Mouse (Mus musculus): ENCODE data around the gene Camk1d. TPM values are rescaled to one million over a fixed set of nuclear protein-coding genes. Genes with fewer than 3 reads are reported as not detected.

Gene Camk1d
- polyA plus RNA-seq, 2 experiments = 0.63 to 0.83 TPM

- H3K4me1 ChIP-seq (replicated peaks; ENCODE audit: control insufficient read depth in 2 of 2, insufficient read depth in 2 of 2, low read length in 1 of 2) = peaks cover 0 to 15% of the 10 kb centered on the region in 2 experiments; a peak in 2 of 4 replicates
- H3K4me2 ChIP-seq (ENCODE audit: low read depth) = no peak overlapping the region
- H3K9ac ChIP-seq (replicated peaks) = no peak overlapping the region
- H3K9me3 ChIP-seq (ENCODE audit: control insufficient read depth, low read length) = no peaks in the 10 kb centered on the region
- 68% methylated on average over 5 of the region's 5 CpGs for WGBS (ENCODE audit: insufficient replicate concordance)
- ATAC-seq (ENCODE audit: insufficient read depth) (no peak), DNase-seq (ENCODE audit: low read depth in 3 of 3, low spot score in 3 of 3) (no peak)
- no peak overlapping the region for H3K4me3 ChIP-seq (ENCODE audit: insufficient read depth in 1 of 2, low read depth in 2 of 2, low read length in 2 of 2)
- H3K27ac ChIP-seq = no peak overlapping the region
- TF ChIP-seq CTCF (IDR thresholded peaks at IDR 0.05; ENCODE audit: low read depth) = no peak
- no peak for TF ChIP-seq EP300 (IDR thresholded peaks at IDR 0.05; ENCODE audit: low read depth)
- H3K27me3 ChIP-seq (ENCODE audit: control insufficient read depth, insufficient read depth, low read length) = no peaks in the 10 kb centered on the region
- H3K36me3 ChIP-seq (replicated peaks; ENCODE audit: control insufficient read depth, insufficient read depth, low read depth) = no peaks in the 10 kb centered on the region
Observed at GRCm38 (mm10) chr2:5598533-5598932, 115.8 kb downstream of the Camk1d start.

- Histone ChIP-seq H3K27me3 (ENCODE audit: control insufficient read depth, insufficient read depth, low read length) (no peaks in the 10 kb centered on the region), H3K36me3 (replicated peaks; ENCODE audit: control insufficient read depth, insufficient read depth, low read depth) (no peaks in the 10 kb centered on the region), H3K4me2 (ENCODE audit: low read depth) (no peak overlapping the region), H3K9me3 (ENCODE audit: control insufficient read depth, low read length) (no peaks in the 10 kb centered on the region), H3K4me1 (replicated peaks; ENCODE audit: control insufficient read depth in 2 of 2, insufficient read depth in 2 of 2, low read length in 1 of 2) (peaks cover 0 to 15% of the 10 kb centered on the region in 2 experiments; a peak in 2 of 4 replicates), H3K9ac (replicated peaks) (no peak overlapping the region), H3K4me3 (ENCODE audit: insufficient read depth in 1 of 2, low read depth in 2 of 2, low read length in 2 of 2) (no peak overlapping the region), H3K27ac (no peak overlapping the region)
- WGBS (ENCODE audit: insufficient replicate concordance) = 12% methylated on average over 12 of the region's 12 CpGs
- no peak for TF ChIP-seq CTCF (IDR thresholded peaks at IDR 0.05; ENCODE audit: low read depth)
- ATAC-seq (ENCODE audit: insufficient read depth) (no peak), DNase-seq (ENCODE audit: low read depth in 3 of 3, low spot score in 3 of 3) (no peak)
Observed at GRCm38 (mm10) chr2:5596882-5597281, 117.4 kb downstream of the Camk1d start.

GRCm38 (mm10) chr2:5595356-5596191 lies 118.7 kb downstream of the Camk1d start:
- Histone ChIP-seq H3K4me1 (replicated peaks; ENCODE audit: control insufficient read depth in 2 of 2, insufficient read depth in 2 of 2, low read length in 1 of 2) (peaks cover 0 to 10% of the 10 kb centered on the region in 2 experiments; a peak in 2 of 4 replicates), H3K4me2 (ENCODE audit: low read depth) (no peak overlapping the region), H3K9ac (replicated peaks) (no peak overlapping the region), H3K36me3 (replicated peaks; ENCODE audit: control insufficient read depth, insufficient read depth, low read depth) (no peaks in the 10 kb centered on the region), H3K27ac (no peak overlapping the region), H3K9me3 (ENCODE audit: control insufficient read depth, low read length) (no peaks in the 10 kb centered on the region), H3K27me3 (ENCODE audit: control insufficient read depth, insufficient read depth, low read length) (no peaks in the 10 kb centered on the region), H3K4me3 (ENCODE audit: insufficient read depth in 1 of 2, low read depth in 2 of 2, low read length in 2 of 2) (no peak overlapping the region)
- no peak for TF ChIP-seq EP300 (IDR thresholded peaks at IDR 0.05; ENCODE audit: low read depth)
- no peak for TF ChIP-seq CTCF (IDR thresholded peaks at IDR 0.05; ENCODE audit: low read depth)
- WGBS (ENCODE audit: insufficient replicate concordance) = 68% methylated on average over 8 of the region's 8 CpGs
- no peak for ATAC-seq (ENCODE audit: insufficient read depth)
- no peak for DNase-seq (ENCODE audit: low read depth in 3 of 3, low spot score in 3 of 3)

- no peak overlapping the region for H3K4me2 ChIP-seq (ENCODE audit: low read depth)
- 40% methylated on average over 6 of the region's 6 CpGs for WGBS (ENCODE audit: insufficient replicate concordance)
- no peaks in the 10 kb centered on the region for H3K9me3 ChIP-seq (ENCODE audit: control insufficient read depth, low read length)
- H3K4me3 ChIP-seq (ENCODE audit: insufficient read depth in 1 of 2, low read depth in 2 of 2, low read length in 2 of 2) = no peak overlapping the region
- no peaks in the 10 kb centered on the region; a peak in 1 of 4 replicates for H3K4me1 ChIP-seq (replicated peaks; ENCODE audit: control insufficient read depth in 2 of 2, insufficient read depth in 2 of 2, low read length in 1 of 2)
- no peaks in the 10 kb centered on the region for H3K36me3 ChIP-seq (replicated peaks; ENCODE audit: control insufficient read depth, insufficient read depth, low read depth)
- no peak overlapping the region for H3K9ac ChIP-seq (replicated peaks)
- H3K27me3 ChIP-seq (ENCODE audit: control insufficient read depth, insufficient read depth, low read length) = no peaks in the 10 kb centered on the region
- no peak for ATAC-seq (ENCODE audit: insufficient read depth)
- no peak for DNase-seq (ENCODE audit: low read depth in 3 of 3, low spot score in 3 of 3)
- no peak overlapping the region for H3K27ac ChIP-seq
- TF ChIP-seq EP300 (IDR thresholded peaks at IDR 0.05; ENCODE audit: low read depth) (no peak), CTCF (IDR thresholded peaks at IDR 0.05; ENCODE audit: low read depth) (no peak)
Observed at GRCm38 (mm10) chr2:5592461-5593136, 121.7 kb downstream of the Camk1d start.

- H3K9me3 ChIP-seq (ENCODE audit: control insufficient read depth, low read length) = no peaks in the 10 kb centered on the region
- H3K4me1 ChIP-seq (replicated peaks; ENCODE audit: control insufficient read depth in 2 of 2, insufficient read depth in 2 of 2, low read length in 1 of 2) = no peaks in the 10 kb centered on the region
- H3K9ac ChIP-seq (replicated peaks) = no peak overlapping the region
- H3K27ac ChIP-seq = no peak overlapping the region
- H3K27me3 ChIP-seq (ENCODE audit: control insufficient read depth, insufficient read depth, low read length) = no peaks in the 10 kb centered on the region
- H3K4me3 ChIP-seq (ENCODE audit: insufficient read depth in 1 of 2, low read depth in 2 of 2, low read length in 2 of 2) = no peak overlapping the region
- no peak for TF ChIP-seq EP300 (IDR thresholded peaks at IDR 0.05; ENCODE audit: low read depth)
- TF ChIP-seq CTCF (IDR thresholded peaks at IDR 0.05; ENCODE audit: low read depth) = no peak
- no peak overlapping the region for H3K4me2 ChIP-seq (ENCODE audit: low read depth)
- DNase-seq (ENCODE audit: low read depth in 3 of 3, low spot score in 3 of 3) (no peak), ATAC-seq (ENCODE audit: insufficient read depth) (no peak)
- 41% methylated on average over 5 of the region's 5 CpGs for WGBS (ENCODE audit: insufficient replicate concordance)
- H3K36me3 ChIP-seq (replicated peaks; ENCODE audit: control insufficient read depth, insufficient read depth, low read depth) = no peaks in the 10 kb centered on the region
Observed at GRCm38 (mm10) chr2:5590074-5590473, 124.2 kb downstream of the Camk1d start.

All from liver, embryonic 14.5 days (tissue).